Comparison of ENCODE assay signal across 12 mouse cellular contexts in the genomic region with DNA sequence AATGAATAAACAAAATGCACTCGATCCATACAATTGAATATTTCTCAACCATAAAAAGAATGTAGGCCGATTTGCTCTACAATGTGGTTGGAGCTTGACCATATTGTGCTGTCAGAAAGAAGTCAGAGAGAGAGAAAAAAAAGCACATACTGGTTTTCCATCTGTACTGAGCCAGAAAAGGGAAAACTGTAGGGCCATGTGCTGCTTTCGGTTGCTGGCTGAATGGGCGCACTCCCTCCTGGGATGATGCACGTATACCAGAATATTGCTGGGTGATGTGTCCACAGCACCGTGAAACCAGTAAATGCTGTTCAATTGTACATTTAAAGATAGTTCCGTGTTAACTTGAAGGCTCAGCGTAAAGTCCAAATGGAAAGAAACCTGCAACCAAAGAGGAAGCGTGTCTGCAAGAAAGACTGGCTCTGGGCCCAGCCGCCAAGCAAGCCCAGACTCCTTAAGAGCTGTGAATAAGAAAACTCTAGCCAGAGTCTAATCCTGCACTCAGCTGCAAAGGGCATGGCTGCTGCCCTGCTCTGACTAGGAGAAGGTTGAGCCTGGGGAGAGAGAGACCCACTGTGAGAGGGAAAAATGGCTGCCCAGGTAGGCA.
DNase-seq lines count a peak whose midpoint lies in the region; ATAC-seq and TF ChIP-seq lines count a peak whose summit lies in the region.
"Had no signal": no experiment of that assay in that cellular context is flagged by ENCODE, and none has a peak within 500 bp of the region (broad histone marks: within the 10 kb centered on the region; RNA-seq: fewer than 3 reads in every experiment).

No protein-coding gene starts in this region.

- H3K4me3 ChIP-seq in layer of hippocampus, adult 2 months = no peak overlapping the region
- H3K4me3 ChIP-seq in forebrain, embryonic 11.5 days (ENCODE audit: low read depth, low read length) = no peak overlapping the region
- no peak overlapping the region for H3K4me3 ChIP-seq in neural tube, embryonic 13.5 days
- H3K4me3 ChIP-seq: gastrocnemius, adult 2 months; left cerebral cortex, adult 2 months had no signal

- peaks cover 3% of the 10 kb centered on the region for H3K27me3 ChIP-seq in forebrain, embryonic 11.5 days (ENCODE audit: control insufficient read depth, insufficient read depth, low read length)
- peaks cover 3% of the 10 kb centered on the region for H3K27me3 ChIP-seq in neural tube, embryonic 13.5 days

- peak; percentile 20 to 34 for DNase-seq in layer of hippocampus, adult 2 months (ENCODE audit: low spot score in 2 of 2)
- no peak for DNase-seq in layer of hippocampus, adult 11-12 months (ENCODE audit: low spot score)
- no peak for DNase-seq in forebrain, embryonic 11.5 days (ENCODE audit: low spot score)
- DNase-seq in layer of hippocampus, adult 9-10 months (ENCODE audit: low spot score) = peak; percentile 11
- no peak for DNase-seq in heart, adult 18-20 months
- no peak for DNase-seq in cerebellum, adult 8-10 months
- DNase-seq: gastrocnemius, adult 2 months; heart, postnatal 14 days had no signal

- H3K9ac ChIP-seq in forebrain, embryonic 11.5 days (ENCODE audit: low read length) = no peak overlapping the region
- H3K9ac ChIP-seq in neural tube, embryonic 13.5 days = peak overlapping the region; percentile 26

- peak; percentile 64 for ATAC-seq in forebrain, embryonic 11.5 days (replicated peaks; ENCODE audit: low FRiP score)
- no peak for ATAC-seq in neural tube, embryonic 13.5 days (ENCODE audit: low read depth)
- no peak for ATAC-seq in megakaryocyte progenitor cell, adult 5-6 weeks (replicated peaks; ENCODE audit: poor library complexity)

- H3K36me3 ChIP-seq in forebrain, embryonic 11.5 days (ENCODE audit: control insufficient read depth, insufficient read depth, low read length) = no peaks in the 10 kb centered on the region
- no peaks in the 10 kb centered on the region for H3K36me3 ChIP-seq in neural tube, embryonic 13.5 days

- H3K27ac ChIP-seq in layer of hippocampus, adult 2 months = peak overlapping the region; percentile 9; the same call in 1 of the 2 replicates
- peak overlapping the region; percentile 68 for H3K27ac ChIP-seq in forebrain, embryonic 11.5 days (ENCODE audit: low read depth, low read length)
- peak overlapping the region; percentile 87 for H3K27ac ChIP-seq in neural tube, embryonic 13.5 days (replicated peaks)
- H3K27ac ChIP-seq: gastrocnemius, adult 2 months; left cerebral cortex, adult 2 months; macrophage had no signal

- H3K9me3 ChIP-seq in forebrain, embryonic 11.5 days (ENCODE audit: control insufficient read depth, low read length) = peaks cover 7% of the 10 kb centered on the region; the same call in 1 of the 2 replicates
- no peaks in the 10 kb centered on the region for H3K9me3 ChIP-seq in neural tube, embryonic 13.5 days

- peak overlapping the region; percentile 12; the same call in 1 of the 2 replicates for H3K4me2 ChIP-seq in forebrain, embryonic 11.5 days (ENCODE audit: low read depth, low read length, severe bottlenecking)
- no peak overlapping the region for H3K4me2 ChIP-seq in neural tube, embryonic 13.5 days

- H3K4me1 ChIP-seq in forebrain, embryonic 11.5 days (replicated peaks; ENCODE audit: control insufficient read depth, insufficient read depth, low read length) = peaks cover 18% of the 10 kb centered on the region
- H3K4me1 ChIP-seq in neural tube, embryonic 13.5 days (replicated peaks) = peaks cover 43% of the 10 kb centered on the region

- no peak for TF ChIP-seq CTCF in layer of hippocampus, adult 2 months (conservative IDR thresholded peaks at IDR 0.05)

- WGBS in forebrain, embryonic 11.5 days = 58% methylated on average over 10 of the region's 10 CpGs
- 47% methylated on average over 10 of the region's 10 CpGs for WGBS in neural tube, embryonic 13.5 days

Comparison
In these comparisons a context has a peak if more than half of its experiments do, and no peak if none do; other contexts are left out.
1. DNase-seq: peak in layer of hippocampus, adult 2 months (2 of 2) and layer of hippocampus, adult 9-10 months (single experiment); none in layer of hippocampus, adult 11-12 months (single experiment), forebrain, embryonic 11.5 days (single experiment), heart, adult 18-20 months (0 of 2) and cerebellum, adult 8-10 months (single experiment).
2. H3K27ac ChIP-seq: peak in every context shown above with its lines; median percentile 87 in neural tube, embryonic 13.5 days; 68 in forebrain, embryonic 11.5 days; 9 in layer of hippocampus, adult 2 months.